Mouse (Mus musculus) adrenal gland, postnatal 10 days (tissue): Measurements from ENCODE around the gene Gm3417. TPM values are rescaled to one million over a fixed set of nuclear protein-coding genes. Genes with fewer than 3 reads are reported as not detected.
"Not testable (repeated sequence)": the region's sequence is repeated elsewhere in the genome, so short reads cannot be mapped to it uniquely, and the experiment has no call there.

ENCODE experiments used
- DNase-seq: peaks from one replicate; pipeline ENCODE4 v3.0.0; 2021; ENCODE audit warnings: mixed read lengths
- total RNA-seq, 2 experiments: library from RNA; stranded (reverse); gene quantifications; 2 replicates each; pipeline ENCODE4 v1.2.3; 2021

Gm3417 gene
- total RNA-seq, 2 experiments from 2014 or later = not detected

DNA sequence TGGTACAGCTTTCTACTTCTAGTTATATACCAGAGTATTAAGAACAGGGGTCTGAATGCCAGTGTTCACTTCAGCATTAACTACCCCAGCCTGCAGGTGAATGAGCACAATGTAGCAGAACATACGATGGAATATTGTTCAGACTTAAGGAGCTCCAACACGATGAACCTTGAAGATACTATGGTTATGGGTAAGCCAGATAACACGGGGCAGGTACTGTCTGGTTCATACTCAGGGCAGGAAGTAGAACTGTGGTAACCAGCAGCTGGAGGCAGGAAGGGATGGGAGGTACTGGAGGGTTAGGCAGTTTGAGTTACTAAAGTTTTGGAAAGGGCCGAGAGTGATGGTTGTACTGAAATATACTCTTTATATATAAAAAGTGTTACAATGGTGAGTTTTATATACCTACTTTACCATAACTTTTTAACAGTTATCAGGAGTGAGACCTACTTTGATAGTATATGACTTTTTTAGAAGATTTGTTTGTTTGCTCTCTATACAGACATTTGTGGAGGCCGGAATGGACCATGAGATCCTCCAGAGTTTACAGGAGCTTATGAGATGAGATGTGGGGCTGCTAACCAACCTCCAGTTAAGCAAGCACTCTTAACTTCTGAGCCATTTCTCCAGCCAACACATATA is 19.8 kb downstream of the Gm3417 start:
- DNase-seq = no peak

DNA sequence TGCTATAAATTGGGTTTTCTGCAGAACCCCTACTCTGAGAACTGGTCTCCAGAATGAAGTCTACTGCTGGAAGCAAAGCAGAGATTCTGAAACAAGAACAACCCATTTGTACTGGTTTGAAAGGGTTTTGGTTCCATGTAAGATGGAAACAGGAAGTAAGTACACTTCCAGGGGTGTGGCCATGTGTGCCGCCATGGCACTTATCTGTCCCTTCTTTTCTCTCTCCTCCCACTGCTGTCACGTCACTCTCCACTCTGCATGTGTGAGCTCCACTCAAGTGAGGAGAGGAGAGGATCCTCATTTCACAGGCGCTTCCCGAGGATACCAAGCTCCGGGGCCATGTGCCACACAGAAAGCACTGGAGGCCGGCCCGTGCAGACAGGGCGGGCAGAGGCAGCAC is 25.1 kb downstream of the Gm3417 start:
- DNase-seq = no peak

DNA sequence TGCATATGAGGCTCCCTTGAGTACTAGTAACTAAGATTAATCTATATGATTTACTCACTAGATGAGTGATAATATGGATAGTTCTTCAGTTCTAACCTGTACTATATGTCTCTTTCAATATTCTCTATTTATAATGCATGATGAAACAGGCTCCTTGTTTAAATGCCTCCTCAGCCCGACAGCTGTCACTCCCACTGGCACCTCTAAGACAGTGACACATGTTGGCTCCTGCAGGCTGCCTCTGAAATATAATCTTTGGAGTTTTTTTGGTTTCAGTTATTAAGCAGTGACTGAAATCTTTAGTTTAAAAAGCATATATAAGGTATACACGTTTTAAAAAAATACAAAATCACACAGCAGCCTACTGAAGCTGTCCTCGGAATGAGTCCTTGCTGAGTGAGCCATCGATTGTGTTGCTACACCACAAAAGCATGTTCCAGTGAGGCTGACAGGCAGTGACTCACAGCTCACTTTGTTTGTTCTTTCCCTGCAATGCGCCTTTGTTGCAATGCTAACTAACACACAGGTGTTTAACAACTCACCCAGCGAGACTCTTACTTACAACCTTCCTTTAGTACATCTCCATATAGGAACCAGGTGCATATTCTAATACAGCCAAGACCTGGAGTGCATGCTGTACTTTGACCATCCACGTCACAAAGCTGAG is 29.3 kb downstream of the Gm3417 start:
- peak; percentile 10 for DNase-seq

DNA sequence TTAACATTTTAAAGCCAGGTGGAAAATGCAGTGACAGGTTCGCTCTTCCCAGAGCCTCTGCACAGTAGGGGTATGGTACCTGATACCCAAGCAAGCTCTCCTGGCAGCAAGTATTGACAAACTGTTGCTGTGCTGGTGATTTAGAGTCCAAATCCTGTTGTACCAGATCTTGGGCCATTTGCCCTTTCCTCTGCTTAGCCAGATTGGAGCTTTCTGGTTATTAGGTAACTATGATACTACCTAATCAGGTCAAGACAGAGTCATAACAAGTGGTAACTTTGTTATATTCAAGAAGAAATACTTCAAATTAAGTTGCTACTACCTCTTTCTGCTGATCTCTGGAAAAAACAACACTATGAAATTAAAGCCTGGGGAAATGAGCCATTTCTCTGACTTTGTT is 34.0 kb downstream of the Gm3417 start:
- no peak for DNase-seq

DNA sequence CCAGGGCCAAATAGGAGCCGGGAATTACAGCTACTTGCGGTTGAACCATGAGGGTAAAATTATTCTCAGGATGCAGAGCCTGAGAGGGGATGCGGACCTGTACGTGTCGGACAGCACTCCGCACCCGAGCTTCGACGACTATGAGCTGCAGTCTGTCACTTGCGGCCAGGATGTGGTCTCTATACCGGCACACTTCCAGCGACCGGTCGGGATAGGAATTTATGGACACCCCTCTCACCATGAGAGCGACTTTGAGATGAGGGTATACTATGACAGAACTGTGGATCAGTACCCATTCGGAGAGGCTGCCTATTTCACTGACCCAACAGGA is 34.9 kb downstream of the Gm3417 start:
- no peak for DNase-seq

DNA sequence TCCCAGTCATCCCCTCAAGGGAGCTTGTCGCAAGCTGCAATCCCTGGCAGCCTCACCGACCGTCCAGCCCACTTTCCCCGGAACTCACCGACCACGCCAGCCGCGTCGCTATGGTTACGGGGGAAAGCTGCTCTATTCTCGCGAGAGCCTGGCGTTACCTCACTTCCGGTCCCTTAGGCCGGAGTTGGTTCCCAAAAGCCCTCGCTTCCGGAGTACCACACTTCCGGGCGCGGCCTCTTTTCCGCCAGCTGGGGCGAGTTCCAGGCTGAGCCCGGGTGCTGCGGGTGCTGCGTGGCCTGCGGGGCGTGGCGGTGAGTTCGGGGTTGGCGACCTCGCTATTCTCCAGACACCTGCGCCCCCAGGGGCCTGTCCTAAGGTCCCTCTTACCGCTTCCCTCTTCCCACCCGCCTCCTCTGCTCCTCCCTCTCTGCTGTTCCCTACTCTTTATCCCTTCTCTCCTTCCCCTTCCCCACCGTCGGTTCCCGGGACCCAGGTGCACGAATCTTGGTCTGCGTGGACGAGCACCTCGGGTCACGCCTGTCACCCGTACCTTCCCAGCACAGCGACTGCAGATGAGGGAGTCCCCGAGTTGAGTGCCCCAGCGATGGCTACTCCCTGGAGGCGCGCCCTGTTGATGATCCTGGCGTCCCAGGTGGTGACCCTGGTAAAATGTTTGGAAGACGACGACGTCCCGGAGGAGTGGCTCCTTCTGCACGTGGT is 35.4 kb downstream of the Gm3417 start, which contains the start of the genes Wdr27 and 1600012H06Rik:
Gene Wdr27 (minus strand): TSS at position 150 of the 720 bp plus-strand sequence.
Gene 1600012H06Rik (plus strand): TSS at position 176 of the 720 bp plus-strand sequence.
- peak; percentile 99 for DNase-seq

DNA sequence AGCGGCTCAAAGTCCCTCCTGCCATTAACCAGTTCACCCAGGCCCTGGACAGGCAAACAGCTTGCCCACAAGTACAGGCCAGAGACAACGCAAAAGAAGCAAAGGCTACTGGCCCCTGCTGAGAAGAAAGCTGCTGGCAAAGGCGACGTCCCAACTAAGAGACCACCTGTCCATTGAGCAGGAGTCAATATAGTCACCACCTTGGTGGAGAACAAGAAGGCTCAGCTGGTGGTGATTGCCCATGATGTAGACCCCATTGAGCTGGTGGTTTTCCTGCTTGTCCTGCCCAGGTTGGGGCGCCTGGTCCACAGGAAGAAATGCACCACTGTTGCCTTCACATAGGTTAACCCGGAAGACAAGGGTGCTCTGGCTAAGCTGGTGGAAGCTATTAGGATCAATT is 36.4 kb downstream of the Gm3417 start:
- not testable (repeated sequence) for DNase-seq

DNA sequence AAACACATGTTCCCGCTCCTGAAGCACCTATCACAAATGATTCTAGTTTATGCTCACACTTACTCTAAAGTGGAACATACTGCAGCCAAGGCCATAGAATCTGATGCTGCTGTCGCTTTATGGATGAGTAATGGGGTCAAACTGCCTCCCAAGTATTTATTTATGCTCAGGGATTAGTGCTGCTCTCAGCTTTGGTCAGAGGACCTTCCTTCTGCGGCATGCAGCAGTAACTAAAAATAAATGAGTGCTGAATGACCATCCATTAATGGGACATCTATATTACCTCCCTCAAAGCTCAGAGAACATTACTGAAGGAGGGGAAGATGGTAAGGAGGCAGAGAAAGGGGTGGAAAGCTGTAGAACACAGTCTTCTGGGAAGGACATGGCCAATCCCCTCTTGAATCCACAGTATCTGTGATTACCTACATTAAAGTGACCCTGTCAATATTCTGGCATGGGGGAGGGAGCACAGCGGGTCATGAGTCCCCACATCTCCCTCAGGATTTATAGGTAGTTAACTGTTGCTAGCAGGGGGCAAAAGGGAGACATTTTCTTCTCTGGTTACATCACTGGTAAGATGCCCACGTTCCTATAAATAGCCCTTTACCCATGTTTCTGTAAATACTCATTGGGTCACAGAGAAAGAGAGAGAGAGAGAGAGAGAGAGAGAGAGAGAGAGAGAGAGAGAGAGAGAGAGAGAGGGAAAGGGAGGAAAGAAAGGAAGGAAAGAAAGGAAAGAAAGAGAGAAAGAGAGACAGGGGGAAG is 42.6 kb downstream of the Gm3417 start:
- DNase-seq = peak; percentile 12

DNA sequence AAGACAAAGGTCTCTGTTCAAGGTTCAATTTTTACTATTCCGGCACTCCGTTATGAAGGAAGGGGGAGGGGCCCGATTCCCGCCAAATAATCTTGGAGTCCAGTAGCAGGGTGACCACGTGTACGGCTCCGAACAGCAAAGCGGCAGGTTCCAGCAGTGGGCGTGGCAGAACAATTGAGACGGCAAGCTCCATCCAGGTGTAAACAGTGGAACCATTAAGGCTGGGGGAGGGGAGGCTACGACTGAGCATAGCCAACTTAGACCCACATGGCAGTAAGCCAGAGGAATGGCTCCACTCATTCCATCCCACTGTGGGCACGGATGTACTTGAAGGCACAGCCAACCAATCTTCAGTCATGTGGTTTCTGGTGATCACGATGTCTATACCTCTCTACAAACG is 43.3 kb downstream of the Gm3417 start:
- not testable (repeated sequence) for DNase-seq

DNA sequence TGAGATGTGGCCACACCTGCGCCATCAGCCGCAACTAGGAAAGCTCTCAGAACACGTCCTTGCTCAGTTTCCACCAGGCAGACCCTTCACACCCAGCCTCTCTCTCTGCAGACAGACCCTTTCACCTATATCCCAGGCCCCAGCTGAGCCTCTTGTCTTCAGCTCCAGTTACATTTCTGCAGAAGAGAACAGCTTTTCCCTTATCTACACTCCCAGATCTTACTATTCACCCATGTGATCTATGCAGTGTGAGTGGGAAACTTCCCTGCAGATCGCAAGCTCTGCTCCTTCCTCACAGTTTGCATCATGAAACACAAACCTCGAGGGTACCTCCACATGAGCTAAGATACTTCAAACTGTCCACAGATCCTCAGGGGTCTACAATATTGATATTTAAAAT is 47.1 kb downstream of the Gm3417 start:
- no peak for DNase-seq

DNA sequence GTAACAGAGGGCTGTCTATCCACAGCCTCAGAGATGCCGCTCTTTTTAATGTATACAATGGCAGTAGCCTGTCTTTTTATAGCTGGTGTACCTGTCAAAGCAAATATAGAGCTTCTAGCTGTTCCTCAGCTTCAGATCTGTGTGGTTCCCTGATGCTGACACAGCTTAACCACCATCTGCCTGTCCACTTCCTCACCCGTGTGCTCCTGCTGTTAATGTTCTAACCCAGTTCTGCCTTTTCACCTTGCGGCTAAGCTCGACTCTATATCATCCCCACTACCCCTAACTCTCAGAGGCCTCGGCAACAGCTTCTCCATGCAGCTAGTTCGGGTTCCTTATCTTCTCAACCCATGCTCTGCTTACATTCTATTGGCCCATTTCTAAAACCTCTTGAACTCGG is 47.9 kb downstream of the Gm3417 start:
- DNase-seq = no peak

DNA sequence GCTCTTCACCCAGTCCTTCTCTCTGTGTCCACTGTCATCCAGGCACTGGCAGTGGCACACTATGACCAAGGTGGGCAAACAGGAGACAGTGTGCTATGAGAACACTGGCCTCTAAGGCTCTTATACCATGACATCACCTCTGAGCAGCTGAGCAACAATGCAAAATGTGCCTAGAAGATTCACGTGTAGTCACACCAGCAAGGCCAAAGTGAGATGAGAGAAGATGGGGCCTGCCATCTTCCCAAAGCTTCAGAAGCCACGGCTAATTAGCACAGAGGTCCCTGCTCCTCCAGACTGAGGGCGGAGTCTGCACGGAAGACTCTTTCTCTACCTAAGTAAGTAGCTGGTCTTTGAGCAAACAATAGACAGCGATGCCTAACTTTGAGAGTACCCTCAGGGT is 50.0 kb downstream of the Gm3417 start:
- DNase-seq = no peak

DNA sequence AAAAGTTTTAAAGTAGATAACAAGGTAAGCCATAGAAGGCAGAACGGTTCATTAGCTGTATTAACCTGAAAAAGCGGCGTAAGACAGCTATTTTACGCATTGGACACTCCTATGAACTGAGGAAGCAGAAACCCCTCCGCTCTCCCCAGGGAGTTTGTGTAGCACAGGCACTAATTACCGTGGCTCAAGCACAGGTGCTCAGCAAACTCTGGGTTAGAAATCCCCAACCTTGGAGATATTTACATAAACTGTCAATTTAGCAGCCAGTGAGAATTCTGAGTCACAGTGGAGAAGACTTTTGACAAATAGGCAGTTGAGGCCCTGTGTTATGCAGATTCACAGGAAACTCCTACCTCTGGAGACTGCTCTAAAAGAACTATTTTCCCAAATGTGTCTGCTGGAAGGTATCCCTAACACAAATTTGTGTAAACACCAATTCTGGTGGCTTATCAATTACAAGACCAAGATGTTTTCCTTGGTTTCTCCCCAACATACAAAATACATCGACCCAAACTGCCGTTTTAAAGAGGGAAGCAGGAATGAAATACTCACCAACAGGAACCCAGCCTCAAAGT is 50.9 kb downstream of the Gm3417 start:
- no peak for DNase-seq

DNA sequence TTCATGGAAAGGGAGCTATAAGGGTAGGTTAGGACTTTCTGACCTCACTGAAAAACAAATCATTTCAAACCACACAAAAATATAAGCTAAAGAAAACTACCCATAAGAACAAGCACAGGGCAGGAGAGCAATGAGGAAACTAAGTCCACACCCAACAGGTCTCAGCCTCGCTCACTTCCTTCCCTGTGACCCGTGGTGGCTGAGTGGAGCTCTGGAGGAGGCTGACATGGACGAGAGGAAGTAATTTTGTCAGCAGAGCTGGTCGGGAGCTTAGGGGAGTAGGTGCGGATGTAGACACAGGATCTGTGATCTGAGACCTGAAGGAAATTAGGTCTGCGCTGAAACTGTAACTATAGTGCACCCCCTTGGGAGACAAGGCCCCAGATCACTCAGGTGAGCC is 57.0 kb downstream of the Gm3417 start:
- DNase-seq = no peak

DNA sequence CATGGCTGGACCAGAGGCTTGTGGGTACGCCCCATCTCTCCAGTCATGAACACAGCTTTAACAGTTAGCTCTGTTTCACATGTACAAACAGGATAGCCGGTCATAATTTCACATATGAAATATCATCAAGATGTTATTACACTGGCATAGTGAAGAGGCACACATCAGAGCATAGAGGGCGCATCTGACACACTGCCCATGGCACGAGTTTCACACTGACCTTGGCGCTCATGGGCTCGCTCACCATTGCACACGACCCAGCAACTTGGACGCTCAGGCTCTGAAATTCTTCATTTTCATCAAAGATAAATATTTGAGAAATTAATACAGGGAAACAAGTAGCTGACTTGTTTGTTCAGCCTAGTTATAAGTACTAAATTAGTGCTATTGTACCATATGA is 60.7 kb downstream of the Gm3417 start:
- peak; percentile 27 for DNase-seq

DNA sequence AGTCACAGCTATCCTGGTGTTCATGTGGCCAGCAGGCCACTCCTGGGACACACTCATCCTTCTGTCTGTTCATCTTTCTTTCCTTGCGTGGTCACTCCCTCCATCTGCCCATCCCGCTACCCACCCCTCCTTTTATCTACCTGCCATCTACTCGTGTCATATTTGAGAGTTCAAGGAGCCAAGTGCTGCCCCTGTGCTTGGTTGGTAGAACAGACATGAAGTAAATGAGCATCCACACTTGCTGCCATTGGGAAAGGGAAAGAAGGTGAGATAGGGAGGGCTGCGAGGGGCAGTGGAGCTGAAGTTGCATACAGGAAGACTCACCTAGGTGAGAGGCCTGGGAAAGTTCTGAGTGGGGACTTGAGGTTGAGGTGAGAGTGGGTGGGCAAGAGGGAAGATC is 64.2 kb downstream of the Gm3417 start:
- DNase-seq = no peak

Other genes with a start within 250 kb of the Gm3417 start
- gene Wdr27, start 35.6 kb downstream of the Gm3417 start, total RNA-seq = 1 to 10 TPM; 5.8 to 6.1 TPM
- 10 to 100 TPM; 28.2 to 30.7 TPM for gene 1600012H06Rik, start 35.6 kb downstream of the Gm3417 start, total RNA-seq
- 10 to 100 TPM; 66.2 to 67.3 TPM for gene Phf10, start 17.5 kb downstream of the Gm3417 start, total RNA-seq
- 10 to 100 TPM in 1 of 2 experiments, 1 to 10 TPM in 1; 4.3 to 10.4 TPM for gene 9030025P20Rik, start 322 bp downstream of the Gm3417 start, total RNA-seq
- gene Gm3435, start 31.4 kb upstream of the Gm3417 start, total RNA-seq = 1 to 10 TPM; 5.8 to 5.9 TPM
- gene Ermard, start 62.4 kb upstream of the Gm3417 start, total RNA-seq = 10 to 100 TPM; 38.5 to 60.9 TPM
- 1 to 10 TPM; 2.0 to 3.6 TPM for gene Tcte3, start 62.7 kb upstream of the Gm3417 start, total RNA-seq
- 1 to 10 TPM; 3.7 to 7.0 TPM for gene Gm3448, start 62.7 kb upstream of the Gm3417 start, total RNA-seq